Mouse (Mus musculus): ENCODE measurements around the gene Trim2.

Trim2 gene

GRCm38 (mm10) chr3:84128871-84129870 lies 177.5 kb downstream of the Trim2 start:
- DNase-seq = no peak

GRCm38 (mm10) chr3:84127431-84127830 lies 179.2 kb downstream of the Trim2 start:
- no peak for DNase-seq

GRCm38 (mm10) chr3:84126721-84127120 lies 180.0 kb downstream of the Trim2 start:
- no peak for DNase-seq

- DNase-seq = no peak
Measured at GRCm38 (mm10) chr3:84125704-84126289, 180.9 kb downstream of the Trim2 start.

- DNase-seq = no peak
Measured at GRCm38 (mm10) chr3:84123461-84123860, 183.2 kb downstream of the Trim2 start.

GRCm38 (mm10) chr3:84118718-84119117 lies 188.0 kb downstream of the Trim2 start:
- no peak for DNase-seq

GRCm38 (mm10) chr3:84118178-84118577 lies 188.5 kb downstream of the Trim2 start:
- no peak for DNase-seq
